Mouse (Mus musculus) hindbrain, embryonic 16.5 days (tissue): ENCODE data around the gene Gm2000. TPM values are rescaled to one million over a fixed set of nuclear protein-coding genes. Genes with fewer than 3 reads are reported as not detected.

ENCODE experiments used
- ATAC-seq: fragments of 200-750 bp; cut with Nextera tagmentation; 2 replicates; pipeline ENCODE4 v1.8.0; 2017; ENCODE audit warnings: moderate TSS enrichment, moderate library complexity
- H3K27ac ChIP-seq: fragments of 300-500 bp; sonication (generic); 2 replicates; pipeline ENCODE4 v1.5.1; 2014; ENCODE audit warnings: low read depth, mild to moderate bottlenecking, control low read depth, low read length, moderate library complexity
- H3K27me3 ChIP-seq: fragments of 300-500 bp; sonication (generic); replicated peaks from 2 replicates; pipeline ENCODE4 v1.6.1; 2014; ENCODE audit warnings: low read length; ENCODE audit not compliant: control insufficient read depth, insufficient read depth
- H3K36me3 ChIP-seq: fragments of 300-500 bp; sonication (generic); 2 replicates; pipeline ENCODE4 v1.6.1; 2014; ENCODE audit warnings: mild to moderate bottlenecking, low read length, moderate library complexity, mixed read lengths; ENCODE audit not compliant: control insufficient read depth, insufficient read depth
- H3K4me1 ChIP-seq: fragments of 300-500 bp; sonication (generic); 2 replicates; pipeline ENCODE4 v1.6.1; 2014; ENCODE audit warnings: low read depth, low read length; ENCODE audit not compliant: control insufficient read depth, insufficient read depth
- H3K4me2 ChIP-seq: fragments of 300-500 bp; sonication (generic); 2 replicates; pipeline ENCODE4 v1.6.1; 2014; ENCODE audit warnings: mild to moderate bottlenecking, low read length, control low read depth, moderate library complexity
- H3K4me3 ChIP-seq: fragments of 300-500 bp; sonication (generic); 2 replicates; pipeline ENCODE4 v1.5.1; 2014; ENCODE audit warnings: mild to moderate bottlenecking, low read length, control low read depth, moderate library complexity
- H3K9ac ChIP-seq: fragments of 300-500 bp; sonication (generic); 2 replicates; pipeline ENCODE4 v1.6.1; 2014; ENCODE audit warnings: low read depth, mild to moderate bottlenecking, control low read depth, low read length, moderate library complexity
- H3K9me3 ChIP-seq: fragments of 300-500 bp; sonication (generic); 2 replicates; pipeline ENCODE4 v1.6.1; 2014; ENCODE audit warnings: mild to moderate bottlenecking, low read length, moderate library complexity; ENCODE audit not compliant: control insufficient read depth
- WGBS: fragments of 180-500 bp; shearing (Covaris S2); extraction: QIAGEN DNeasy Blood & Tissue Kit; methylation state at CpG from one replicate; pipeline ENCODE4 v1.1.7; 2014; 5-methylcytosine and 5-hydroxymethylcytosine counted together
- polyA plus RNA-seq: library from polyadenylated mRNA; unstranded; fragments of >200 nt; fragmentation: Nextera tagmentation; extraction: Ambion mirVana; gene quantifications from 2 replicates; pipeline ENCODE4 v1.2.1, GENCODE M21; 2015

The Gm2000 gene
- polyA plus RNA-seq: 424 and 530 TPM in 2 replicates

DNA sequence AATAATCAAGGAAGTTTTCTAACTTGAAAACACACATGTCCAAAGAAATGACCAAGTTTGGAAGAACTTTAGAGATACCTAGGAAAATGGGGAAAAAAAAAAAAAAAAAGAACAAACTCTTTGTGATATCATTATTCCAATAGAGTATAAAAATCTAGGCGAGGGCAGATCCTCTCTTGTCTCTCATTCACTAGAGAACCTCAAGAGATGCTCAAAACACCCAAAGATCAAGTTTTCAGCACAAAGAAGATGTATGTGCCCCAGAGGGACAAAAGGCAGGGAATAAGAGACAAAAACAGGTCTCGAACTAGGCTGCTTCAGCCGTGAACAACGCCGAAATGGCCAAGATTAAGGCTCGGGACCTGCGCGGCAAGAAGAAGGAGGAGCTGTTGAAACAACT is at the start of gene Gm2000:
Gene Gm2000 (plus strand): TSS at position 301 of the 400 bp plus-strand sequence.
- Histone ChIP-seq H3K9ac (no peak within 1 kb of the TSS), H3K27ac (no peak within 1 kb of the TSS), H3K27me3 (no peaks in the 10 kb centered on the region), H3K4me1 (no peaks in the 10 kb centered on the region), H3K36me3 (no peaks in the 10 kb centered on the region), H3K4me3 (no peak within 1 kb of the TSS), H3K4me2 (no peak within 1 kb of the TSS), H3K9me3 (no peaks in the 10 kb centered on the region)
- no peak for ATAC-seq
- WGBS: 90% methylated on average over 6 of the region's 8 CpGs

- Histone ChIP-seq H3K4me1 (no peaks in the 10 kb centered on the region), H3K27ac (no peak overlapping the region), H3K36me3 (no peaks in the 10 kb centered on the region), H3K4me2 (no peak overlapping the region), H3K9me3 (no peaks in the 10 kb centered on the region), H3K9ac (no peak overlapping the region), H3K4me3 (no peak overlapping the region), H3K27me3 (no peaks in the 10 kb centered on the region)
- ATAC-seq: no peak
- 89% methylated on average over 9 of the region's 9 CpGs for WGBS
These were observed 42.7 kb upstream of the Gm2000 start for GRCm38 (mm10) chr1:156323126-156323525.

- no peak for ATAC-seq
- Histone ChIP-seq H3K4me1 (no peaks in the 10 kb centered on the region), H3K36me3 (no peaks in the 10 kb centered on the region), H3K4me3 (no peak overlapping the region), H3K27me3 (no peaks in the 10 kb centered on the region), H3K9me3 (no peaks in the 10 kb centered on the region), H3K9ac (no peak overlapping the region), H3K27ac (no peak overlapping the region), H3K4me2 (no peak overlapping the region)
- 83% methylated on average over 4 of the region's 4 CpGs for WGBS
These were observed 25.0 kb upstream of the Gm2000 start for GRCm38 (mm10) chr1:156340847-156341246.

DNA sequence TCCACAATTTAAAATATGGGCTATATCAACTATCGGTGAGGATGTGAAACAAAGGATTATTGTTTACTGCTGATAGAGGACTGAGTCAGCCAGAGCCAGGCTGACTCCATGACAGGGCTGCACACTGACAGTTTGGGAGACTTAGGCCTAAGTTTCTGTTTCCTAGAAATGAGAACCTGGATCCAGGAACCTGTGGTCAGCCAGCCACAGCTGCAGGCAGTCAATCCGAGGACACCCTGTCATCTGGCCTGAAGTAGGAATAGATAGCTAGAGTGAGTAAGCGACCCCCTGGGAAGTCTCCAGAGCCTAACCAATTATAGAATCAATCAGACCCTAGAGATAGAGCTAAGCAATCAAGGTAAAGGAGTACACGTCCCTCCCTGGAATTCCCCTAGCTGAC is 21.4 kb upstream of the Gm2000 start:
- no peak for ATAC-seq
- Histone ChIP-seq H3K9ac (no peak overlapping the region), H3K36me3 (no peaks in the 10 kb centered on the region), H3K4me2 (no peak overlapping the region), H3K27me3 (no peaks in the 10 kb centered on the region), H3K9me3 (no peaks in the 10 kb centered on the region), H3K4me1 (no peaks in the 10 kb centered on the region), H3K27ac (no peak overlapping the region), H3K4me3 (no peak overlapping the region)
- 75% methylated on average over 4 of the region's 4 CpGs for whole genome bisulfite sequencing

DNA sequence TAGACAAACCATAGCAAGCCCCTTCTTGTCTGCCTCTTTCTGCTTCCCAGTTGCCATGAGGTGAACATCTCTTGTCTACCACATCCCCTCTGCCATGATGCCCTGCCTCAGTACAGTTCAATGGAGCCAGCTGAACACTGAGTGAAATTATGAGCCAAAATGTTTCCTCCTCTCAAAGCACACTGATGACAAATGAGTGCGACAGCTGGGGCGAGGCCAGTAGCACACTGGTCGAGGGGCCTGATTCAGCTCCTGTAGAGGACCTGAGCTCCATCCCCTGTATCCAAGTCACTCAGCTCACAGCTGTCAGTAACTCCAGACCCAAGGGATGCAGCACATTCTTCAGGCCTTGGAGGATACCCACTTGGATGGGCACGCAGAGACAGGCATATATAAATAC is 20.2 kb upstream of the Gm2000 start:
- Histone ChIP-seq H3K4me1 (no peaks in the 10 kb centered on the region), H3K27ac (no peak overlapping the region), H3K9me3 (no peaks in the 10 kb centered on the region), H3K9ac (no peak overlapping the region), H3K36me3 (no peaks in the 10 kb centered on the region), H3K4me3 (no peak overlapping the region), H3K27me3 (no peaks in the 10 kb centered on the region), H3K4me2 (no peak overlapping the region)
- WGBS: 90% methylated on average over 4 of the region's 4 CpGs
- ATAC-seq: no peak

GRCm38 (mm10) chr1:156349031-156349430 is 16.8 kb upstream of the Gm2000 start:
- WGBS: 79% methylated on average over 4 of the region's 4 CpGs
- Histone ChIP-seq H3K4me1 (no peaks in the 10 kb centered on the region), H3K27me3 (no peaks in the 10 kb centered on the region), H3K9ac (no peak overlapping the region), H3K4me3 (no peak overlapping the region), H3K27ac (no peak overlapping the region), H3K36me3 (no peaks in the 10 kb centered on the region), H3K9me3 (no peaks in the 10 kb centered on the region), H3K4me2 (no peak overlapping the region)
- ATAC-seq: no peak

DNA sequence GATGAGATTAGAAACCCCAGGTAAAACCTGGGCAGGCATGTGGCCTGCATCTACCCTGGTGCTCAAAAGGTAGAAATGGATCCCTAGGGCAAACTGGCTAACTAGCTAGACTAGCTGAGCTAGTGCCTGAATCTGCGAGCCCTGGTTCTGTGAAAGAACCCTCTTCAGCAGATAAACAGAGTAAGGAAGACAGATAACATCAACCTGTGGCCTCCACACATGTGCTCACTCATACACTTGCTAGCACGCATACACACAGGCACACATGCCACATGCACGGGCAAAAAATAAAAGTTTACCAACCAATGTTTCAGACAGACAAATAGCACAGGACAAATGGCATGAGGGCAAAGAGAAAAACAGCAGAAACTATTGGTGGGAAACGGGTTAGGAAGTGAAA is 15.4 kb upstream of the Gm2000 start:
- Histone ChIP-seq H3K27me3 (no peaks in the 10 kb centered on the region), H3K4me1 (no peaks in the 10 kb centered on the region), H3K4me3 (no peak overlapping the region), H3K36me3 (no peaks in the 10 kb centered on the region), H3K9ac (no peak overlapping the region), H3K27ac (no peak overlapping the region), H3K4me2 (no peak overlapping the region), H3K9me3 (no peaks in the 10 kb centered on the region)
- 89% methylated on average over 4 of the region's 4 CpGs for WGBS
- no peak for ATAC-seq

GRCm38 (mm10) chr1:156352466-156352865 is 13.4 kb upstream of the Gm2000 start:
- 90% methylated on average over 2 of the region's 2 CpGs for WGBS

GRCm38 (mm10) chr1:156381217-156381616 is 15.4 kb downstream of the Gm2000 start:
- no peak overlapping the region for H3K27ac ChIP-seq
- H3K36me3 ChIP-seq: no peaks in the 10 kb centered on the region
- no peak overlapping the region for H3K4me2 ChIP-seq
- H3K9me3 ChIP-seq: no peaks in the 10 kb centered on the region
- WGBS: 91% methylated on average over 3 of the region's 3 CpGs
- ATAC-seq: no peak
- H3K4me1 ChIP-seq: no peaks in the 10 kb centered on the region
- no peaks in the 10 kb centered on the region for H3K27me3 ChIP-seq
- H3K9ac ChIP-seq: no peak overlapping the region
- no peak overlapping the region for H3K4me3 ChIP-seq

More at GRCm38 (mm10) chr1:156352466-156352865, 13.4 kb upstream of the Gm2000 start:
- H3K36me3 ChIP-seq: no peaks in the 10 kb centered on the region
- no peak overlapping the region for H3K4me2 ChIP-seq
- no peak overlapping the region for H3K4me3 ChIP-seq
- H3K9me3 ChIP-seq: no peaks in the 10 kb centered on the region
- H3K27me3 ChIP-seq: no peaks in the 10 kb centered on the region
- no peak for ATAC-seq
- no peak overlapping the region for H3K9ac ChIP-seq
- no peak overlapping the region for H3K27ac ChIP-seq
- H3K4me1 ChIP-seq: no peaks in the 10 kb centered on the region

DNA sequence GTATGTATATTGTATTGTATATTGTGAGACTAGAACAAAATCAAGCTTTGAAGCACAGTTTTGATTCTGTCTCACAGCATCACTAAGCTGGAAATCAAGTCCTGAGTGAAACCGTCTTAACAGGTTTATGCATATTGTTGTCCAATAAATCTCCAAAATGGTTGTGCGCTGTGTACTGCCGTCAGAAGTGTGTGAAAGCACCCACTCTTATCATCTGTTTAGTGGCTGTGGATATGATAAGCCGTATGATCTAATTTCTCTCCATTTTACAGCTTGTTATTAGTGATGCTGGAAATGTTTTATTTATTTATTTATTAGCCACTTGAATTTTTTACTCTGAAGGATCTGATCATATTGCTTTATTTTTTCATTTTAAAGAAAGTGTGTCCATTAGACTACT is 20.4 kb downstream of the Gm2000 start:
- Histone ChIP-seq H3K27ac (no peak overlapping the region), H3K36me3 (no peaks in the 10 kb centered on the region), H3K4me1 (no peaks in the 10 kb centered on the region), H3K9me3 (no peaks in the 10 kb centered on the region), H3K4me2 (no peak overlapping the region), H3K27me3 (no peaks in the 10 kb centered on the region), H3K4me3 (no peak overlapping the region), H3K9ac (no peak overlapping the region)
- no peak for ATAC-seq
- 94% methylated on average over 4 of the region's 4 CpGs for WGBS
